Mouse (Mus musculus) heart, postnatal 0 days (tissue): ENCODE results near the gene Scrn1. TPM values are rescaled to one million over a fixed set of nuclear protein-coding genes. Genes with fewer than 3 reads are reported as not detected.

Experiments used
- ATAC-seq: fragments of 200-750 bp; cut with Nextera tagmentation; 2 replicates; pipeline ENCODE4 v1.8.0; 2017; ENCODE audit warnings: low read depth, moderate number of reproducible peaks, moderate library complexity; ENCODE audit not compliant: insufficient read depth
- DNase-seq: peaks from one replicate; pipeline ENCODE4 v3.0.0-alpha.2; 2016; ENCODE audit warnings: low spot score
- H3K27ac ChIP-seq: fragments of 300-500 bp; sonication (generic); 2 replicates; pipeline ENCODE4 v1.5.1; 2014; ENCODE audit warnings: low read depth, mild to moderate bottlenecking
- H3K27me3 ChIP-seq: fragments of 300-500 bp; sonication (generic); 2 replicates; pipeline ENCODE4 v1.6.1; 2014; ENCODE audit warnings: low read length, mixed read lengths; ENCODE audit not compliant: control insufficient read depth, insufficient read depth
- H3K36me3 ChIP-seq: fragments of 300-500 bp; sonication (generic); replicated peaks from 2 replicates; pipeline ENCODE4 v1.6.1; 2014; ENCODE audit warnings: low read length, mixed read lengths; ENCODE audit not compliant: control insufficient read depth, insufficient read depth
- H3K4me1 ChIP-seq: fragments of 300-500 bp; sonication (generic); 2 replicates; pipeline ENCODE4 v1.6.1; 2014; ENCODE audit warnings: antibody characterized with exemption; ENCODE audit not compliant: control insufficient read depth, insufficient read depth
- H3K4me2 ChIP-seq: fragments of 300-500 bp; sonication (generic); 2 replicates; pipeline ENCODE4 v1.6.1; 2014; ENCODE audit warnings: low read depth, mild to moderate bottlenecking, low read length, moderate library complexity
- H3K4me3 ChIP-seq: fragments of 300-500 bp; sonication (generic); 2 replicates; pipeline ENCODE4 v1.5.1; 2014; ENCODE audit warnings: low read depth, low read length
- H3K9ac ChIP-seq: fragments of 300-500 bp; sonication (generic); replicated peaks from 2 replicates; pipeline ENCODE4 v1.6.1; 2014; ENCODE audit warnings: low read depth, low read length, mixed read lengths
- H3K9me3 ChIP-seq: fragments of 300-500 bp; sonication (generic); replicated peaks from 2 replicates; pipeline ENCODE4 v1.6.1; 2016; ENCODE audit warnings: low read length; ENCODE audit not compliant: control insufficient read depth
- CTCF ChIP-seq: IDR thresholded peaks from 2 replicates; pipeline ENCODE4 v1.5.1; 2016; ENCODE audit warnings: antibody characterized with exemption, control low read depth, low read depth
- EP300 ChIP-seq: IDR thresholded peaks from 2 replicates; pipeline ENCODE4 v1.6.1; 2016; ENCODE audit warnings: antibody characterized with exemption, low read depth
- WGBS: fragments of 180-500 bp; shearing (Covaris S2); extraction: QIAGEN DNeasy Blood & Tissue Kit; methylation state at CpG from one replicate; pipeline ENCODE4 v1.1.7; 2014; 5-methylcytosine and 5-hydroxymethylcytosine counted together
- polyA plus RNA-seq: library from polyadenylated mRNA; unstranded; fragments of >200 nt; fragmentation: Nextera tagmentation; extraction: Ambion mirVana; gene quantifications from 2 replicates; pipeline ENCODE4 v1.2.1, GENCODE M21; 2015
- total RNA-seq: library from RNA; depleted of rRNA; stranded (reverse); fragments of >200 nt; gene quantifications from 2 replicates; pipeline ENCODE4 v1.2.3, GENCODE M21; 2014; ENCODE audit warnings: low replicate concordance

Gene Scrn1
- total and polyA plus RNA-seq, 2 experiments from 2014 or later, result 8.3 to 14.5 TPM

- ATAC-seq, result peak; percentile 17; the same call in 1 of the 2 replicates
- Histone ChIP-seq H3K4me3 (no peak overlapping the region), H3K4me1 (peaks cover 18% of the 10 kb centered on the region), H3K36me3 (no peaks in the 10 kb centered on the region), H3K27me3 (no peaks in the 10 kb centered on the region), H3K27ac (no peak overlapping the region), H3K4me2 (no peak overlapping the region), H3K9ac (no peak overlapping the region), H3K9me3 (no peaks in the 10 kb centered on the region)
- TF ChIP-seq CTCF (no peak), EP300 (no peak)
- 58% methylated on average over 8 of the region's 8 CpGs for WGBS
- DNase-seq, result no peak
These were observed 11.8 kb downstream of the Scrn1 start for GRCm38 (mm10) chr6:54554341-54555110.

DNA sequence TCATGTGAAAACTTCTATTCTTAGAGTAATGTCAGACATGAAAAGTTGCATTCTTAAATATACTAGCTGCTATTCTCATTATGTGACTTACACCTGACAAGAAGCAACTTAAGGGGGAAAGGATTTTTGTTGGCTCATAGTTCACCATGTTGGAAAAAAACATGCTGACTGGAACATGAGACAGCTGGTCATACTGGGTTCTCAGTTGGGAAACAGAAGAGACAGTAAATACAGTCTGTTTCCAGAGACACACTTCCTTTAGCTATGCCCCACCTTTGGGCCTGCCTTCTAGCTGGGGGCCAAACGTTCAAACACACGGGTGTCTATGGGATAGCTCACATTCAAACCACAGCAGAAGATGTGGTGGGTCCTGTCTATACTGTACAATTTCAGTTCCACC, 12.7 kb downstream of the Scrn1 start:
- Histone ChIP-seq H3K4me2 (no peak overlapping the region), H3K4me3 (no peak overlapping the region), H3K9ac (no peak overlapping the region), H3K36me3 (no peaks in the 10 kb centered on the region), H3K27ac (no peak overlapping the region), H3K4me1 (peaks cover 18% of the 10 kb centered on the region), H3K9me3 (no peaks in the 10 kb centered on the region), H3K27me3 (no peaks in the 10 kb centered on the region)
- no peak for TF ChIP-seq EP300
- TF ChIP-seq CTCF, result no peak
- DNase-seq, result no peak
- no peak for ATAC-seq
- 78% methylated on average over 2 of the region's 2 CpGs for WGBS

GRCm38 (mm10) chr6:54552721-54553413, 13.4 kb downstream of the Scrn1 start:
- H3K9me3 ChIP-seq, result no peaks in the 10 kb centered on the region
- H3K36me3 ChIP-seq, result no peaks in the 10 kb centered on the region
- H3K27me3 ChIP-seq, result no peaks in the 10 kb centered on the region
- no peak overlapping the region for H3K27ac ChIP-seq
- DNase-seq, result no peak
- no peak overlapping the region for H3K4me3 ChIP-seq
- H3K4me2 ChIP-seq, result no peak overlapping the region
- ATAC-seq, result no peak
- H3K9ac ChIP-seq, result no peak overlapping the region
- TF ChIP-seq EP300 (no peak), CTCF (no peak)
- 81% methylated on average over 9 of the region's 9 CpGs for WGBS
- H3K4me1 ChIP-seq, result peaks cover 23% of the 10 kb centered on the region

DNA sequence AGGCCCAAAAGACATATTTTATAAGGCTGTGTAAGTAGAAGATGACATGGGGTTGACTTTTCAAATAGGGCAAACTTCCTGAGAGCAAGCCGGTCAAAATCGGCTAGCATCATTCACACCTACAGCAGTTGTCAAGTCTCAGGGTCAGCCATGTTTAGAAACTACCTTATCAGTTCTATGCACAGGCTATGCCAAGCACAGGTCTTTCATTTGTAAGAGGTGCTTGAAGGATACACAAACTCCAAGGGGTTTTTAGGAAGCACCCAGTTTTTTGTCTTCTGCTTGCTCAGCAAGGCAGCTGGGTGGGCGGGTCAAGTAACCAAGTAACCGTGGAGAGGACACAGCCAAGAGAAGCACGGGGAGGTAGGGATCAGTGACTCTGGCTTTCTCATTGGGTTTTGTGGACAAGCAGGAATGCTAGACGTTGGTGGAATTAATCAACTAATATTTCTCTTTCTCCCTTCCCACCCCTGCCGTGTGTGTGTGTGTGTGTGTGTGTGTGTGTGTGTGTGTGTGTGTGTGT, 15.4 kb downstream of the Scrn1 start:
- no peak overlapping the region for H3K4me2 ChIP-seq
- H3K9ac ChIP-seq, result no peak overlapping the region
- H3K27ac ChIP-seq, result no peak overlapping the region
- DNase-seq (peak; percentile 25), ATAC-seq (0 out of 2 replicates have a peak, but pooled peaks have one; percentile 24)
- no peaks in the 10 kb centered on the region for H3K27me3 ChIP-seq
- H3K4me3 ChIP-seq, result no peak overlapping the region
- peaks cover 23% of the 10 kb centered on the region for H3K4me1 ChIP-seq
- WGBS, result 40% methylated on average over 7 of the region's 7 CpGs
- TF ChIP-seq CTCF, result no peak
- no peak for TF ChIP-seq EP300
- no peaks in the 10 kb centered on the region for H3K9me3 ChIP-seq
- no peaks in the 10 kb centered on the region for H3K36me3 ChIP-seq

GRCm38 (mm10) chr6:54549311-54549710, 17.0 kb downstream of the Scrn1 start:
- 70% methylated on average over 4 of the region's 4 CpGs for WGBS
- H3K4me3 ChIP-seq, result no peak overlapping the region

More at GRCm38 (mm10) chr6:54549311-54549710, 17.0 kb downstream of the Scrn1 start:
- no peak overlapping the region for H3K27ac ChIP-seq
- no peak overlapping the region for H3K4me2 ChIP-seq
- no peak overlapping the region for H3K9ac ChIP-seq
- no peaks in the 10 kb centered on the region for H3K36me3 ChIP-seq
- H3K4me1 ChIP-seq, result peaks cover 16% of the 10 kb centered on the region
- TF ChIP-seq CTCF, result no peak
- TF ChIP-seq EP300, result no peak
- DNase-seq (no peak), ATAC-seq (no peak)
- no peaks in the 10 kb centered on the region for H3K27me3 ChIP-seq
- H3K9me3 ChIP-seq, result no peaks in the 10 kb centered on the region
